In genomic region chr2:66634580-66635359, GRCm38 (mm10) we compare ENCODE assay signal across 9 mouse cellular contexts. TPM values are rescaled to one million over a fixed set of nuclear protein-coding genes. Genes with fewer than 3 reads are reported as not detected.
DNase-seq lines count a peak whose midpoint lies in the region; ATAC-seq and TF ChIP-seq lines count a peak whose summit lies in the region.
"Had no signal": no experiment of that assay in that cellular context is flagged by ENCODE, and none has a peak within 500 bp of the region (broad histone marks: within the 10 kb centered on the region; RNA-seq: fewer than 3 reads in every experiment).

Scn9a (minus strand) TSS chr2:66634962.

- TF ChIP-seq CTCF in layer of hippocampus, adult 2 months (conservative IDR thresholded peaks at IDR 0.05) = no peak

- ATAC-seq in heart, embryonic 12.5 days (ENCODE audit: insufficient number of reproducible peaks, low FRiP score) = no peak; the same call in 1 of the 2 replicates
- ATAC-seq in midbrain, embryonic 14.5 days (ENCODE audit: low FRiP score, low TSS enrichment) = peak; percentile 90

- H3K9ac ChIP-seq in heart, embryonic 12.5 days = no peak within 1 kb of the TSS
- peak within 1 kb of the TSS; percentile 78 for H3K9ac ChIP-seq in midbrain, embryonic 14.5 days (replicated peaks; ENCODE audit: low read length)

- no peaks in the 10 kb centered on the region for H3K36me3 ChIP-seq in heart, embryonic 12.5 days
- no peaks in the 10 kb centered on the region for H3K36me3 ChIP-seq in forebrain, embryonic 10.5 days (replicated peaks)
- H3K36me3 ChIP-seq in midbrain, embryonic 14.5 days (ENCODE audit: control insufficient read depth, insufficient read depth, low read length) = no peaks in the 10 kb centered on the region
- H3K36me3 ChIP-seq: G1E had no signal

- 3% methylated on average over 29 of the region's 29 CpGs for whole genome bisulfite sequencing in heart, embryonic 12.5 days
- 1% methylated on average over 29 of the region's 29 CpGs for WGBS in forebrain, embryonic 10.5 days
- 2% methylated on average over 29 of the region's 29 CpGs for WGBS in midbrain, embryonic 14.5 days

- peaks cover 20% of the 10 kb centered on the region; the same call in 1 of the 2 replicates for H3K27me3 ChIP-seq in heart, embryonic 12.5 days (replicated peaks)
- H3K27me3 ChIP-seq in forebrain, embryonic 10.5 days (ENCODE audit: poor library complexity, severe bottlenecking) = peaks cover 25% of the 10 kb centered on the region
- no peaks in the 10 kb centered on the region for H3K27me3 ChIP-seq in midbrain, embryonic 14.5 days (ENCODE audit: control insufficient read depth, insufficient read depth, low read length)

- no peaks in the 10 kb centered on the region for H3K4me1 ChIP-seq in heart, embryonic 12.5 days (replicated peaks)
- H3K4me1 ChIP-seq in forebrain, embryonic 10.5 days = peaks cover 11% of the 10 kb centered on the region
- no peaks in the 10 kb centered on the region for H3K4me1 ChIP-seq in midbrain, embryonic 14.5 days (ENCODE audit: control insufficient read depth, insufficient read depth, low read length)

- H3K4me3 ChIP-seq in heart, embryonic 12.5 days = peak within 1 kb of the TSS; percentile 36
- peak within 1 kb of the TSS; percentile 56 for H3K4me3 ChIP-seq in forebrain, embryonic 10.5 days
- peak within 1 kb of the TSS; percentile 60 for H3K4me3 ChIP-seq in layer of hippocampus, adult 2 months
- H3K4me3 ChIP-seq in midbrain, embryonic 14.5 days (replicated peaks; ENCODE audit: low read depth, low read length) = peak within 1 kb of the TSS; percentile 50

- H3K27ac ChIP-seq in heart, embryonic 12.5 days (ENCODE audit: poor library complexity, severe bottlenecking) = no peak within 1 kb of the TSS
- peak within 1 kb of the TSS; percentile 62 for H3K27ac ChIP-seq in forebrain, embryonic 10.5 days
- peak within 1 kb of the TSS; percentile 44; the same call in 1 of the 2 replicates for H3K27ac ChIP-seq in layer of hippocampus, adult 2 months
- H3K27ac ChIP-seq in midbrain, embryonic 14.5 days (replicated peaks; ENCODE audit: low read depth, low read length) = peak within 1 kb of the TSS; percentile 50

- H3K9me3 ChIP-seq in heart, embryonic 12.5 days (replicated peaks) = no peaks in the 10 kb centered on the region
- no peaks in the 10 kb centered on the region for H3K9me3 ChIP-seq in forebrain, embryonic 10.5 days
- no peaks in the 10 kb centered on the region for H3K9me3 ChIP-seq in midbrain, embryonic 14.5 days (ENCODE audit: control insufficient read depth, low read length)

- H3K4me2 ChIP-seq in heart, embryonic 12.5 days = peak within 1 kb of the TSS; percentile 72
- peak within 1 kb of the TSS; percentile 73 for H3K4me2 ChIP-seq in midbrain, embryonic 14.5 days (ENCODE audit: low read length)

- DNase-seq in heart, adult 8-10 months (ENCODE audit: low spot score) = no peak
- DNase-seq in ZHBTc4 (ENCODE audit: low read depth, low spot score) = peak; percentile 91
- peak; percentile 39 for DNase-seq in forebrain, embryonic 10.5 days (ENCODE audit: extremely low spot score, low spot score)
- DNase-seq in layer of hippocampus, adult 2 months (ENCODE audit: low spot score in 2 of 2) = peak; percentile 16 to 35
- DNase-seq in midbrain, embryonic 14.5 days = peak; percentile 78
- peak; percentile 4 for DNase-seq in yolk sac, embryonic 10.5 days (ENCODE audit: low spot score)
- DNase-seq in T-cell, adult 2 months (ENCODE audit: low spot score) = no peak

RNA-seq across cellular contexts. Expression of gene Scn9a, which starts in this region (rescaled TPM):
- 0.03 and 0.04 TPM in 2 replicates for polyA plus RNA-seq in heart, embryonic 12.5 days (2016; fragmentation: Nextera tagmentation; extraction: Ambion mirVana)
- under 1 TPM in 2 of 4 experiments, not detected in 2; 0.06 to 0.08 TPM for total RNA-seq in heart, adult 8-10 months (2022)
- polyA plus RNA-seq in forebrain, embryonic 10.5 days (2016; fragmentation: Nextera tagmentation; extraction: Ambion mirVana) = 0.37 and 0.53 TPM in 2 replicates
- total RNA-seq in layer of hippocampus, adult 2 months (2021) = 1 to 10 TPM; 4.0 to 4.5 TPM
- 8.5 and 12.7 TPM in 2 replicates for polyA plus RNA-seq in midbrain, embryonic 14.5 days (2014; fragmentation: Nextera tagmentation; extraction: Ambion mirVana)
- polyA plus RNA-seq: G1E had no signal

Comparison
In these comparisons a context has a peak if more than half of its experiments do, and no peak if none do; other contexts are left out.
1. RNA of gene Scn9a (total RNA-seq): 4.0 to 4.5 TPM in layer of hippocampus, adult 2 months; 0.06 to 0.08 TPM in heart, adult 8-10 months; every median in the first group is over 4 times any median in the second.
2. Peak in DNase-seq, H3K4me3 ChIP-seq and H3K27ac ChIP-seq in forebrain, embryonic 10.5 days; RNA of the gene not detected or under 1 TPM.
3. DNase-seq: peak in ZHBTc4 (single experiment), layer of hippocampus, adult 2 months (2 of 2), midbrain, embryonic 14.5 days (single experiment) and yolk sac, embryonic 10.5 days (single experiment); none in heart, adult 8-10 months (single experiment) and T-cell, adult 2 months (single experiment).
4. Peak in every context shown above with its lines, with median percentiles within 50 percentile points of each other: H3K4me3 ChIP-seq.